ENCODE assay signal across 8 mouse cellular contexts in genomic region chr9:31252182-31252799, GRCm38 (mm10). TPM values are rescaled to one million over a fixed set of nuclear protein-coding genes. Genes with fewer than 3 reads are reported as not detected.
A peak's percentile ranks its signal among the peaks of the same experiment; 100 is the strongest.
DNase-seq lines count a peak whose midpoint lies in the region; ATAC-seq and TF ChIP-seq lines count a peak whose summit lies in the region.
"Had no signal": no experiment of that assay in that cellular context is flagged by ENCODE, and none has a peak within 500 bp of the region (broad histone marks: within the 10 kb centered on the region; RNA-seq: fewer than 3 reads in every experiment).

No protein-coding gene starts in this region.

- ATAC-seq in hindbrain, embryonic 11.5 days (ENCODE audit: low FRiP score) = no peak

- no peak for DNase-seq in ES-E14 (ENCODE audit: low read depth, low spot score)
- peak; percentile 77 for DNase-seq in adrenal gland, postnatal 14 days
- DNase-seq in heart, postnatal 10 days = peak; percentile 39 to 40
- DNase-seq in lung, postnatal 10 days = peak; percentile 77
- peak; percentile 69 for DNase-seq in yolk sac, embryonic 10.5 days (ENCODE audit: low spot score)
- DNase-seq in hindbrain, embryonic 11.5 days (ENCODE audit: low spot score) = no peak
- no peak for DNase-seq in urinary bladder, postnatal 4 days (ENCODE audit: low spot score in 2 of 2)

- in situ Hi-C loops in ES-E14 (cut with MboI; ENCODE audit: low sequenced_read_pairs in 2 of 2, unreplicated experiment in 2 of 2) = no loop called here

- H3K27ac ChIP-seq in ES-E14 (ENCODE audit: insufficient read depth, low read depth, low read length, poor library complexity, severe bottlenecking) = no peak overlapping the region
- H3K27ac ChIP-seq in hindbrain, embryonic 11.5 days (ENCODE audit: low read depth, low read length) = no peak overlapping the region
- H3K27ac ChIP-seq: midbrain, embryonic 12.5 days had no signal

- no peaks in the 10 kb centered on the region for H3K9me3 ChIP-seq in ES-E14 (ENCODE audit: control insufficient read depth, insufficient read depth, low read depth, low read length)
- H3K9me3 ChIP-seq in hindbrain, embryonic 11.5 days (ENCODE audit: control insufficient read depth, low read length) = no peaks in the 10 kb centered on the region
- H3K9me3 ChIP-seq: midbrain, embryonic 12.5 days had no signal

- no peaks in the 10 kb centered on the region for H3K27me3 ChIP-seq in hindbrain, embryonic 11.5 days (ENCODE audit: control insufficient read depth, insufficient read depth, low read length)
- H3K27me3 ChIP-seq: midbrain, embryonic 12.5 days had no signal

- intact Hi-C loops in heart, postnatal 10 days (cut with DNase I) = loop anchor here (5.0 kb wide), 1 partner anchor 40 kb away; the partner anchor contains the start of gene Aplp2

- 77% methylated on average over 10 of the region's 10 CpGs for WGBS in hindbrain, embryonic 11.5 days

- no peaks in the 10 kb centered on the region for H3K36me3 ChIP-seq in ES-E14 (ENCODE audit: control insufficient read depth, insufficient read depth, low read length, poor library complexity, severe bottlenecking)
- no peaks in the 10 kb centered on the region for H3K36me3 ChIP-seq in hindbrain, embryonic 11.5 days (ENCODE audit: control insufficient read depth, insufficient read depth, low read length)
- H3K36me3 ChIP-seq: midbrain, embryonic 12.5 days had no signal

- no peak overlapping the region for H3K4me2 ChIP-seq in hindbrain, embryonic 11.5 days (replicated peaks; ENCODE audit: low read depth, low read length)
- H3K4me2 ChIP-seq: midbrain, embryonic 12.5 days had no signal

- no peak overlapping the region for H3K9ac ChIP-seq in ES-E14 (ENCODE audit: insufficient read depth, low read depth, low read length, poor library complexity, severe bottlenecking)
- H3K9ac ChIP-seq in hindbrain, embryonic 11.5 days (ENCODE audit: low read depth, low read length) = no peak overlapping the region
- H3K9ac ChIP-seq: midbrain, embryonic 12.5 days had no signal

- H3K4me1 ChIP-seq in ES-E14 (ENCODE audit: control insufficient read depth in 2 of 2, insufficient read depth in 2 of 2, low read length in 2 of 2, poor library complexity in 1 of 2) = peaks cover 9 to 12% of the 10 kb centered on the region in 2 experiments; a peak in 3 of 4 replicates
- no peaks in the 10 kb centered on the region for H3K4me1 ChIP-seq in hindbrain, embryonic 11.5 days (replicated peaks; ENCODE audit: control insufficient read depth, insufficient read depth, low read length)
- H3K4me1 ChIP-seq: midbrain, embryonic 12.5 days had no signal

- H3K4me3 ChIP-seq in ES-E14 (ENCODE audit: insufficient read depth in 1 of 2, low read depth in 1 of 2, low read length in 2 of 2, poor library complexity in 1 of 2, severe bottlenecking in 1 of 2) = no peak overlapping the region
- no peak overlapping the region for H3K4me3 ChIP-seq in hindbrain, embryonic 11.5 days (ENCODE audit: low read depth, low read length)
- H3K4me3 ChIP-seq: midbrain, embryonic 12.5 days had no signal

TF ChIP-seq in ES-E14, 5 proteins besides CTCF, POLR2A, EP300 and RAD21:
- TF ChIP-seq ZC3H11A (IDR thresholded peaks at IDR 0.05; ENCODE audit: borderline replicate concordance, low read depth, low read length) (no peak), ZNF384 (IDR thresholded peaks at IDR 0.05; ENCODE audit: low read depth, low read length) (peak; percentile 92)

RNA-seq across cellular contexts. Expression of gene Prdm10, which starts 28.0 kb away (rescaled TPM):
- 10.5 and 12.8 TPM in 2 replicates for total RNA-seq in ES-E14 (2012; rRNA removed)
- total RNA-seq in adrenal gland, postnatal 14 days (2021) = 8.0 and 8.3 TPM in 2 replicates
- total RNA-seq in heart, postnatal 10 days (2021) = 1 to 10 TPM; 5.2 to 6.0 TPM
- polyA plus RNA-seq in hindbrain, embryonic 11.5 days (2014; fragmentation: Nextera tagmentation; extraction: Ambion mirVana) = 6.9 and 7.5 TPM in 2 replicates

RNA-seq across cellular contexts. Expression of gene Aplp2, which starts 40.7 kb away (rescaled TPM):
- 320 and 535 TPM in 2 replicates for total RNA-seq in ES-E14 (2012; rRNA removed)
- total RNA-seq in adrenal gland, postnatal 14 days (2021) = 627 and 648 TPM in 2 replicates
- 100 to 1,000 TPM; 333 to 347 TPM for total RNA-seq in heart, postnatal 10 days (2021)
- 240 and 278 TPM in 2 replicates for polyA plus RNA-seq in hindbrain, embryonic 11.5 days (2014; fragmentation: Nextera tagmentation; extraction: Ambion mirVana)

Comparison
In these comparisons a context has a peak if more than half of its experiments do, and no peak if none do; other contexts are left out.
1. DNase-seq: peak in adrenal gland, postnatal 14 days (single experiment), heart, postnatal 10 days (2 of 2), lung, postnatal 10 days (single experiment) and yolk sac, embryonic 10.5 days (single experiment); none in ES-E14 (single experiment), hindbrain, embryonic 11.5 days (single experiment) and urinary bladder, postnatal 4 days (0 of 2).